Mouse (Mus musculus) midbrain, embryonic 16.5 days (tissue): ENCODE measurements around the gene Glp2r. TPM values are rescaled to one million over a fixed set of nuclear protein-coding genes. Genes with fewer than 3 reads are reported as not detected.

Source experiments
- ATAC-seq: fragments of 200-750 bp; cut with Nextera tagmentation; 2 replicates; pipeline ENCODE4 v1.8.0; 2017; ENCODE audit warnings: moderate TSS enrichment
- H3K27ac ChIP-seq: fragments of 300-500 bp; sonication (generic); 2 replicates; pipeline ENCODE4 v1.5.1; 2014; ENCODE audit warnings: mild to moderate bottlenecking, low read length, mixed read lengths
- H3K27me3 ChIP-seq: fragments of 300-500 bp; sonication (generic); 2 replicates; pipeline ENCODE4 v1.6.1; 2014; ENCODE audit warnings: low read depth, low read length, mixed read lengths; ENCODE audit not compliant: control insufficient read depth, insufficient read depth
- H3K36me3 ChIP-seq: fragments of 300-500 bp; sonication (generic); 2 replicates; pipeline ENCODE4 v1.6.1; 2014; ENCODE audit warnings: mild to moderate bottlenecking, low read length, moderate library complexity, mixed read lengths; ENCODE audit not compliant: control insufficient read depth, insufficient read depth
- H3K4me1 ChIP-seq: fragments of 300-500 bp; sonication (generic); 2 replicates; pipeline ENCODE4 v1.6.1; 2014; ENCODE audit warnings: mild to moderate bottlenecking, low read length, mixed read lengths; ENCODE audit not compliant: control insufficient read depth, insufficient read depth
- H3K4me2 ChIP-seq: fragments of 300-500 bp; sonication (generic); 2 replicates; pipeline ENCODE4 v1.6.1; 2014; ENCODE audit warnings: mild to moderate bottlenecking, low read length, mixed read lengths
- H3K4me3 ChIP-seq: fragments of 300-500 bp; sonication (generic); 2 replicates; pipeline ENCODE4 v1.5.1; 2014; ENCODE audit warnings: low read depth, mild to moderate bottlenecking, low read length, moderate library complexity, mixed read lengths
- H3K9ac ChIP-seq: fragments of 300-500 bp; sonication (generic); 2 replicates; pipeline ENCODE4 v1.6.1; 2014; ENCODE audit warnings: low read depth, low read length, mixed read lengths
- H3K9me3 ChIP-seq: fragments of 300-500 bp; sonication (generic); replicated peaks from 2 replicates; pipeline ENCODE4 v1.6.1; 2014; ENCODE audit warnings: mild to moderate bottlenecking, low read length, mixed read lengths; ENCODE audit not compliant: control insufficient read depth, poor library complexity, severe bottlenecking
- WGBS: fragments of 180-500 bp; shearing (Covaris S2); extraction: QIAGEN DNeasy Blood & Tissue Kit; methylation state at CpG from one replicate; pipeline ENCODE4 v1.1.7; 2014; 5-methylcytosine and 5-hydroxymethylcytosine counted together
- polyA plus RNA-seq: library from polyadenylated mRNA; unstranded; fragments of >200 nt; fragmentation: Nextera tagmentation; extraction: Ambion mirVana; gene quantifications from 2 replicates; pipeline ENCODE4 v1.2.1, GENCODE M21; 2015

Gene Glp2r
- polyA plus RNA-seq, 1 experiment from 2014 or later: 0.15 TPM

- no peak for ATAC-seq
- Histone ChIP-seq H3K4me3 (no peak overlapping the region), H3K9me3 (no peaks in the 10 kb centered on the region), H3K36me3 (no peaks in the 10 kb centered on the region), H3K4me1 (no peaks in the 10 kb centered on the region), H3K4me2 (no peak overlapping the region), H3K27ac (no peak overlapping the region), H3K27me3 (no peaks in the 10 kb centered on the region), H3K9ac (no peak overlapping the region)
- WGBS: 93% methylated on average over 6 of the region's 6 CpGs
Observed at GRCm38 (mm10) chr11:67670031-67670430, 100.9 kb downstream of the Glp2r start.

- Histone ChIP-seq H3K27me3 (no peaks in the 10 kb centered on the region), H3K9ac (no peak overlapping the region), H3K4me1 (no peaks in the 10 kb centered on the region), H3K27ac (no peak overlapping the region), H3K36me3 (no peaks in the 10 kb centered on the region), H3K4me3 (no peak overlapping the region), H3K4me2 (no peak overlapping the region), H3K9me3 (no peaks in the 10 kb centered on the region)
- WGBS: 91% methylated on average over 3 of the region's 3 CpGs
- no peak for ATAC-seq
Observed at GRCm38 (mm10) chr11:67668460-67669007, 102.4 kb downstream of the Glp2r start.

- no peak overlapping the region for H3K27ac ChIP-seq
- no peaks in the 10 kb centered on the region for H3K27me3 ChIP-seq
- H3K4me1 ChIP-seq: no peaks in the 10 kb centered on the region
- H3K9me3 ChIP-seq: no peaks in the 10 kb centered on the region
- no peak overlapping the region for H3K4me2 ChIP-seq
- peak; percentile 21; the same call in 1 of the 2 replicates for ATAC-seq
- WGBS: 77% methylated on average over 13 of the region's 13 CpGs
- H3K9ac ChIP-seq: no peak overlapping the region
- H3K4me3 ChIP-seq: no peak overlapping the region
- H3K36me3 ChIP-seq: no peaks in the 10 kb centered on the region
Observed at GRCm38 (mm10) chr11:67667531-67668332, 103.2 kb downstream of the Glp2r start.

- no peak overlapping the region for H3K27ac ChIP-seq
- no peaks in the 10 kb centered on the region for H3K9me3 ChIP-seq
- no peak overlapping the region for H3K4me3 ChIP-seq
- H3K27me3 ChIP-seq: no peaks in the 10 kb centered on the region
- H3K4me1 ChIP-seq: no peaks in the 10 kb centered on the region
- H3K4me2 ChIP-seq: no peak overlapping the region
- 83% methylated on average over 5 of the region's 5 CpGs for WGBS
- no peak overlapping the region for H3K9ac ChIP-seq
- H3K36me3 ChIP-seq: no peaks in the 10 kb centered on the region; the same call in 1 of the 2 replicates
- ATAC-seq: no peak
Observed at GRCm38 (mm10) chr11:67666129-67666528, 104.8 kb downstream of the Glp2r start.

- Histone ChIP-seq H3K27ac (no peak overlapping the region), H3K9me3 (no peaks in the 10 kb centered on the region), H3K4me1 (no peaks in the 10 kb centered on the region), H3K9ac (no peak overlapping the region), H3K4me3 (no peak overlapping the region), H3K27me3 (no peaks in the 10 kb centered on the region), H3K36me3 (no peaks in the 10 kb centered on the region; the same call in 1 of the 2 replicates), H3K4me2 (no peak overlapping the region)
- 86% methylated on average over 6 of the region's 6 CpGs for WGBS
- ATAC-seq: no peak
Observed at GRCm38 (mm10) chr11:67664918-67665317, 106.0 kb downstream of the Glp2r start.

GRCm38 (mm10) chr11:67664261-67664660, 106.7 kb downstream of the Glp2r start:
- WGBS: 87% methylated on average over 3 of the region's 3 CpGs
- no peak overlapping the region for H3K27ac ChIP-seq
- no peaks in the 10 kb centered on the region for H3K27me3 ChIP-seq
- ATAC-seq: no peak
- H3K4me3 ChIP-seq: no peak overlapping the region
- no peaks in the 10 kb centered on the region; the same call in 1 of the 2 replicates for H3K36me3 ChIP-seq
- no peaks in the 10 kb centered on the region for H3K9me3 ChIP-seq
- H3K4me1 ChIP-seq: no peaks in the 10 kb centered on the region
- H3K9ac ChIP-seq: no peak overlapping the region
- H3K4me2 ChIP-seq: no peak overlapping the region

GRCm38 (mm10) chr11:67663437-67663836, 107.5 kb downstream of the Glp2r start:
- H3K4me2 ChIP-seq: no peak overlapping the region
- no peaks in the 10 kb centered on the region for H3K27me3 ChIP-seq
- H3K9ac ChIP-seq: no peak overlapping the region
- no peak overlapping the region for H3K4me3 ChIP-seq
- no peaks in the 10 kb centered on the region for H3K9me3 ChIP-seq
- H3K4me1 ChIP-seq: no peaks in the 10 kb centered on the region
- no peak overlapping the region for H3K27ac ChIP-seq
- no peaks in the 10 kb centered on the region; the same call in 1 of the 2 replicates for H3K36me3 ChIP-seq
- 97% methylated on average over 4 of the region's 4 CpGs for WGBS
- no peak for ATAC-seq

GRCm38 (mm10) chr11:67661465-67661864, 109.5 kb downstream of the Glp2r start:
- H3K9me3 ChIP-seq: no peaks in the 10 kb centered on the region
- no peaks in the 10 kb centered on the region for H3K27me3 ChIP-seq
- H3K4me3 ChIP-seq: no peak overlapping the region
- H3K36me3 ChIP-seq: no peaks in the 10 kb centered on the region; the same call in 1 of the 2 replicates
- H3K9ac ChIP-seq: no peak overlapping the region
- no peak overlapping the region for H3K27ac ChIP-seq
- no peak for ATAC-seq
- H3K4me2 ChIP-seq: no peak overlapping the region
- peaks cover 2% of the 10 kb centered on the region; the same call in 1 of the 2 replicates for H3K4me1 ChIP-seq
- 91% methylated on average over 8 of the region's 8 CpGs for WGBS

- Histone ChIP-seq H3K27ac (no peak overlapping the region), H3K4me1 (peaks cover 9% of the 10 kb centered on the region)
- 46% methylated on average over 11 of the region's 11 CpGs for whole genome bisulfite sequencing
Observed at GRCm38 (mm10) chr11:67657685-67658382, 113.1 kb downstream of the Glp2r start.

More at GRCm38 (mm10) chr11:67657685-67658382, 113.1 kb downstream of the Glp2r start:
- Histone ChIP-seq H3K9me3 (no peaks in the 10 kb centered on the region), H3K4me3 (no peak overlapping the region), H3K27me3 (no peaks in the 10 kb centered on the region), H3K4me2 (no peak overlapping the region), H3K9ac (no peak overlapping the region), H3K36me3 (no peaks in the 10 kb centered on the region; the same call in 1 of the 2 replicates)
- peak; percentile 39; the same call in 1 of the 2 replicates for ATAC-seq
